Mouse (Mus musculus) E14TG2a.4 (cell line): ENCODE data around the gene Pde1b.
A peak's percentile ranks its signal among the peaks of the same experiment; 100 is the strongest.

Experiments used
- H3K27me3 ChIP-seq: 2 replicates; pipeline ENCODE4 v1.6.1; 2014; ENCODE audit warnings: low read length, control low read depth; ENCODE audit not compliant: insufficient read depth
- H3K36me3 ChIP-seq: 2 replicates; pipeline ENCODE4 v1.6.1; 2014; ENCODE audit warnings: low read length, control low read depth; ENCODE audit not compliant: insufficient read depth
- H3K4me1 ChIP-seq: replicated peaks from 2 replicates; pipeline ENCODE4 v1.6.1; 2014; ENCODE audit warnings: low read depth, low read length, control low read depth
- H3K4me3 ChIP-seq: replicated peaks from 2 replicates; pipeline ENCODE4 v1.5.1; 2014; ENCODE audit warnings: mild to moderate bottlenecking, low read length
- H3K9me3 ChIP-seq: 2 replicates; pipeline ENCODE4 v1.6.1; 2014; ENCODE audit warnings: low read length, control low read depth
- CTCF ChIP-seq: conservative IDR thresholded peaks from 2 replicates; pipeline ENCODE4 v1.5.1; 2014; ENCODE audit warnings: low read length
- NANOG ChIP-seq: IDR thresholded peaks from 2 replicates; pipeline ENCODE4 v1.6.1; 2014; ENCODE audit warnings: borderline replicate concordance, low read length, mixed read lengths
- POU5F1 ChIP-seq: IDR thresholded peaks from 2 replicates; pipeline ENCODE4 v1.6.1; 2014; ENCODE audit warnings: low read length, borderline replicate concordance

Pde1b gene

GRCm38 (mm10) chr15:103534054-103534620 lies 31.3 kb downstream of the Pde1b start:
- Histone ChIP-seq H3K27me3 (peaks cover 17% of the 10 kb centered on the region), H3K9me3 (no peaks in the 10 kb centered on the region), H3K4me3 (no peak overlapping the region), H3K4me1 (peaks cover 91% of the 10 kb centered on the region), H3K36me3 (peaks cover 41% of the 10 kb centered on the region)
- no peak for TF ChIP-seq NANOG
- TF ChIP-seq POU5F1: no peak
- no peak for TF ChIP-seq CTCF

GRCm38 (mm10) chr15:103535030-103535429 lies 32.2 kb downstream of the Pde1b start:
- Histone ChIP-seq H3K9me3 (no peaks in the 10 kb centered on the region), H3K4me1 (peaks cover 87% of the 10 kb centered on the region), H3K36me3 (peaks cover 33% of the 10 kb centered on the region), H3K27me3 (peaks cover 24% of the 10 kb centered on the region), H3K4me3 (no peak overlapping the region)
- no peak for TF ChIP-seq POU5F1
- no peak for TF ChIP-seq CTCF
- no peak for TF ChIP-seq NANOG

GRCm38 (mm10) chr15:103535786-103536185 lies 33.0 kb downstream of the Pde1b start:
- H3K27me3 ChIP-seq: peaks cover 31% of the 10 kb centered on the region
- H3K4me3 ChIP-seq: no peak overlapping the region
- H3K9me3 ChIP-seq: no peaks in the 10 kb centered on the region
- H3K4me1 ChIP-seq: peaks cover 80% of the 10 kb centered on the region
- peaks cover 31% of the 10 kb centered on the region for H3K36me3 ChIP-seq
- TF ChIP-seq CTCF: no peak
- no peak for TF ChIP-seq NANOG
- TF ChIP-seq POU5F1: no peak

- peaks cover 24% of the 10 kb centered on the region for H3K36me3 ChIP-seq
- H3K4me1 ChIP-seq: peaks cover 73% of the 10 kb centered on the region
- peaks cover 37% of the 10 kb centered on the region for H3K27me3 ChIP-seq
- TF ChIP-seq POU5F1: no peak
- TF ChIP-seq CTCF: no peak
- TF ChIP-seq NANOG: no peak
- peak overlapping the region; percentile 92 for H3K4me3 ChIP-seq
- no peaks in the 10 kb centered on the region for H3K9me3 ChIP-seq
Observed at GRCm38 (mm10) chr15:103536456-103536855, 33.6 kb downstream of the Pde1b start.

GRCm38 (mm10) chr15:103537011-103537821 lies 34.4 kb downstream of the Pde1b start:
- Histone ChIP-seq H3K27me3 (peaks cover 38% of the 10 kb centered on the region), H3K4me1 (peaks cover 67% of the 10 kb centered on the region), H3K36me3 (peaks cover 18% of the 10 kb centered on the region), H3K4me3 (peak overlapping the region; percentile 92), H3K9me3 (no peaks in the 10 kb centered on the region)
- TF ChIP-seq POU5F1: no peak
- no peak for TF ChIP-seq NANOG
- TF ChIP-seq CTCF: no peak

GRCm38 (mm10) chr15:103537822-103538213 lies 35.0 kb downstream of the Pde1b start, which contains the start of gene Ppp1r1a:
TSS of gene Ppp1r1a (minus strand) at chr15:103538003.
- Histone ChIP-seq H3K36me3 (peaks cover 12% of the 10 kb centered on the region), H3K4me3 (peak within 1 kb of the TSS; percentile 92), H3K9me3 (no peaks in the 10 kb centered on the region), H3K27me3 (peaks cover 38% of the 10 kb centered on the region), H3K4me1 (peaks cover 61% of the 10 kb centered on the region)
- no peak for TF ChIP-seq POU5F1
- no peak for TF ChIP-seq CTCF
- no peak for TF ChIP-seq NANOG

GRCm38 (mm10) chr15:103539259-103539658 lies 36.4 kb downstream of the Pde1b start:
- H3K9me3 ChIP-seq: no peaks in the 10 kb centered on the region

GRCm38 (mm10) chr15:103540646-103541045 lies 37.8 kb downstream of the Pde1b start:
- Histone ChIP-seq H3K4me1 (peaks cover 32% of the 10 kb centered on the region), H3K36me3 (no peaks in the 10 kb centered on the region), H3K9me3 (no peaks in the 10 kb centered on the region), H3K27me3 (peaks cover 38% of the 10 kb centered on the region), H3K4me3 (no peak overlapping the region)
- TF ChIP-seq CTCF (no peak), POU5F1 (no peak), NANOG (no peak)

More at GRCm38 (mm10) chr15:103539259-103539658, 36.4 kb downstream of the Pde1b start:
- Histone ChIP-seq H3K4me1 (peaks cover 46% of the 10 kb centered on the region), H3K4me3 (no peak overlapping the region), H3K36me3 (no peaks in the 10 kb centered on the region), H3K27me3 (peaks cover 38% of the 10 kb centered on the region)
- TF ChIP-seq POU5F1 (no peak), CTCF (no peak), NANOG (no peak)
